Mouse (Mus musculus): ENCODE results near the gene Tspan15. TPM values are rescaled to one million over a fixed set of nuclear protein-coding genes. Genes with fewer than 3 reads are reported as not detected.
A peak's percentile ranks its signal among the peaks of the same experiment; 100 is the strongest.

The Tspan15 gene
- 10.1 and 26.3 TPM in 2 replicates for total RNA-seq (2012; rRNA removed)

GRCm38 (mm10) chr10:62230708-62231394 lies at the start of gene Tspan15:
Gene Tspan15, minus strand, starts transcription at chr10:62231251.
- peaks cover 12% of the 10 kb centered on the region in 2 experiments; a peak in 3 of 4 replicates for H3K4me1 ChIP-seq (ENCODE audit: control insufficient read depth in 2 of 2, insufficient read depth in 2 of 2, low read length in 2 of 2, poor library complexity in 1 of 2)
- H3K36me3 ChIP-seq (ENCODE audit: control insufficient read depth, insufficient read depth, low read length, poor library complexity, severe bottlenecking), result no peaks in the 10 kb centered on the region
- no peaks in the 10 kb centered on the region for H3K9me3 ChIP-seq (ENCODE audit: control insufficient read depth, insufficient read depth, low read depth, low read length)
- in situ Hi-C loops (cut with MboI; ENCODE audit: low sequenced_read_pairs in 2 of 2, unreplicated experiment in 2 of 2), result no loop called here
- peak within 1 kb of the TSS; percentile 72 to 76 for H3K4me3 ChIP-seq (ENCODE audit: insufficient read depth in 1 of 2, low read depth in 1 of 2, low read length in 2 of 2, poor library complexity in 1 of 2, severe bottlenecking in 1 of 2)
- H3K9ac ChIP-seq (ENCODE audit: insufficient read depth, low read depth, low read length, poor library complexity, severe bottlenecking), result peak within 1 kb of the TSS; percentile 70
- TF ChIP-seq CHD2 (IDR thresholded peaks at IDR 0.05; ENCODE audit: low read depth, low read length) (no peak), HCFC1 (IDR thresholded peaks at IDR 0.05; ENCODE audit: borderline replicate concordance, insufficient read depth, low read length) (peak; percentile 31; the same call in 1 of the 2 replicates), ZC3H11A (IDR thresholded peaks at IDR 0.05; ENCODE audit: borderline replicate concordance, low read depth, low read length) (no peak), ZNF384 (IDR thresholded peaks at IDR 0.05; ENCODE audit: low read depth, low read length) (no peak), MAFK (IDR thresholded peaks at IDR 0.05; ENCODE audit: insufficient read depth, low read depth, low read length) (no peak)
- H3K27ac ChIP-seq (ENCODE audit: insufficient read depth, low read depth, low read length, poor library complexity, severe bottlenecking), result no peak within 1 kb of the TSS
- peak; percentile 81 for DNase-seq (ENCODE audit: low read depth, low spot score)

GRCm38 (mm10) chr10:62279671-62280070 lies 48.6 kb upstream of the Tspan15 start:
- in situ Hi-C loops (cut with MboI; ENCODE audit: low sequenced_read_pairs in 2 of 2, unreplicated experiment in 2 of 2), result no loop called here
- Histone ChIP-seq H3K36me3 (ENCODE audit: control insufficient read depth, insufficient read depth, low read length, poor library complexity, severe bottlenecking) (peaks cover 16% of the 10 kb centered on the region), H3K9me3 (ENCODE audit: control insufficient read depth, insufficient read depth, low read depth, low read length) (no peaks in the 10 kb centered on the region), H3K4me3 (ENCODE audit: insufficient read depth in 1 of 2, low read depth in 1 of 2, low read length in 2 of 2, poor library complexity in 1 of 2, severe bottlenecking in 1 of 2) (no peak overlapping the region), H3K4me1 (ENCODE audit: control insufficient read depth in 2 of 2, insufficient read depth in 2 of 2, low read length in 2 of 2, poor library complexity in 1 of 2) (peaks cover 4 to 10% of the 10 kb centered on the region in 2 experiments; a peak in 3 of 4 replicates), H3K27ac (ENCODE audit: insufficient read depth, low read depth, low read length, poor library complexity, severe bottlenecking) (no peak overlapping the region), H3K9ac (ENCODE audit: insufficient read depth, low read depth, low read length, poor library complexity, severe bottlenecking) (no peak overlapping the region)
- no peak for DNase-seq (ENCODE audit: low read depth, low spot score)
- TF ChIP-seq ZNF384 (IDR thresholded peaks at IDR 0.05; ENCODE audit: low read depth, low read length) (no peak), ZC3H11A (IDR thresholded peaks at IDR 0.05; ENCODE audit: borderline replicate concordance, low read depth, low read length) (no peak), HCFC1 (IDR thresholded peaks at IDR 0.05; ENCODE audit: borderline replicate concordance, insufficient read depth, low read length) (no peak), CHD2 (IDR thresholded peaks at IDR 0.05; ENCODE audit: low read depth, low read length) (no peak), MAFK (IDR thresholded peaks at IDR 0.05; ENCODE audit: insufficient read depth, low read depth, low read length) (no peak)

GRCm38 (mm10) chr10:62279066-62279465 lies 48.0 kb upstream of the Tspan15 start:
- TF ChIP-seq CHD2 (IDR thresholded peaks at IDR 0.05; ENCODE audit: low read depth, low read length) (no peak), MAFK (IDR thresholded peaks at IDR 0.05; ENCODE audit: insufficient read depth, low read depth, low read length) (no peak), ZNF384 (IDR thresholded peaks at IDR 0.05; ENCODE audit: low read depth, low read length) (no peak), ZC3H11A (IDR thresholded peaks at IDR 0.05; ENCODE audit: borderline replicate concordance, low read depth, low read length) (no peak), HCFC1 (IDR thresholded peaks at IDR 0.05; ENCODE audit: borderline replicate concordance, insufficient read depth, low read length) (no peak)
- H3K4me1 ChIP-seq (ENCODE audit: control insufficient read depth in 2 of 2, insufficient read depth in 2 of 2, low read length in 2 of 2, poor library complexity in 1 of 2), result peaks cover 4 to 9% of the 10 kb centered on the region in 2 experiments; a peak in 2 of 4 replicates
- peaks cover 15% of the 10 kb centered on the region for H3K36me3 ChIP-seq (ENCODE audit: control insufficient read depth, insufficient read depth, low read length, poor library complexity, severe bottlenecking)
- in situ Hi-C loops (cut with MboI; ENCODE audit: low sequenced_read_pairs in 2 of 2, unreplicated experiment in 2 of 2), result no loop called here
- H3K9me3 ChIP-seq (ENCODE audit: control insufficient read depth, insufficient read depth, low read depth, low read length), result no peaks in the 10 kb centered on the region
- no peak for DNase-seq (ENCODE audit: low read depth, low spot score)
- no peak overlapping the region for H3K27ac ChIP-seq (ENCODE audit: insufficient read depth, low read depth, low read length, poor library complexity, severe bottlenecking)
- H3K4me3 ChIP-seq (ENCODE audit: insufficient read depth in 1 of 2, low read depth in 1 of 2, low read length in 2 of 2, poor library complexity in 1 of 2, severe bottlenecking in 1 of 2), result no peak overlapping the region
- no peak overlapping the region for H3K9ac ChIP-seq (ENCODE audit: insufficient read depth, low read depth, low read length, poor library complexity, severe bottlenecking)

GRCm38 (mm10) chr10:62277499-62278293 lies 46.6 kb upstream of the Tspan15 start:
- no peak for TF ChIP-seq ZNF384 (IDR thresholded peaks at IDR 0.05; ENCODE audit: low read depth, low read length)
- no peak for TF ChIP-seq HCFC1 (IDR thresholded peaks at IDR 0.05; ENCODE audit: borderline replicate concordance, insufficient read depth, low read length)
- TF ChIP-seq ZC3H11A (IDR thresholded peaks at IDR 0.05; ENCODE audit: borderline replicate concordance, low read depth, low read length), result no peak
- TF ChIP-seq CHD2 (IDR thresholded peaks at IDR 0.05; ENCODE audit: low read depth, low read length), result no peak
- no peak for TF ChIP-seq MAFK (IDR thresholded peaks at IDR 0.05; ENCODE audit: insufficient read depth, low read depth, low read length)

More at GRCm38 (mm10) chr10:62277499-62278293, 46.6 kb upstream of the Tspan15 start:
- H3K27ac ChIP-seq (ENCODE audit: insufficient read depth, low read depth, low read length, poor library complexity, severe bottlenecking), result no peak overlapping the region
- peaks cover 0 to 6% of the 10 kb centered on the region in 2 experiments; a peak in 1 of 4 replicates for H3K4me1 ChIP-seq (ENCODE audit: control insufficient read depth in 2 of 2, insufficient read depth in 2 of 2, low read length in 2 of 2, poor library complexity in 1 of 2)
- H3K36me3 ChIP-seq (ENCODE audit: control insufficient read depth, insufficient read depth, low read length, poor library complexity, severe bottlenecking), result peaks cover 15% of the 10 kb centered on the region
- H3K9ac ChIP-seq (ENCODE audit: insufficient read depth, low read depth, low read length, poor library complexity, severe bottlenecking), result no peak overlapping the region
- no peak for DNase-seq (ENCODE audit: low read depth, low spot score)
- in situ Hi-C loops (cut with MboI; ENCODE audit: low sequenced_read_pairs in 2 of 2, unreplicated experiment in 2 of 2), result no loop called here
- H3K9me3 ChIP-seq (ENCODE audit: control insufficient read depth, insufficient read depth, low read depth, low read length), result no peaks in the 10 kb centered on the region
- no peak overlapping the region for H3K4me3 ChIP-seq (ENCODE audit: insufficient read depth in 1 of 2, low read depth in 1 of 2, low read length in 2 of 2, poor library complexity in 1 of 2, severe bottlenecking in 1 of 2)

Measured in ES-E14 (cell line).